Mouse (Mus musculus) MEL (cell line): ENCODE data around the gene Krtap5-4. TPM values are rescaled to one million over a fixed set of nuclear protein-coding genes. Genes with fewer than 3 reads are reported as not detected.
A peak's percentile ranks its signal among the peaks of the same experiment; 100 is the strongest.

Experiments used
- DNase-seq: peaks from one replicate; pipeline ENCODE4 v3.0.0; 2011; ENCODE audit warnings: low read depth, low spot score
- H3K27ac ChIP-seq: 2 replicates; pipeline ENCODE4 v1.5.1; 2012; ENCODE audit warnings: low read depth, mild to moderate bottlenecking, control low read depth, low read length, moderate library complexity; ENCODE audit not compliant: control insufficient read depth
- H3K27me3 ChIP-seq, 2 experiments: fragments of 150-350 bp in 1 of 2; sonication (generic) in 1 of 2; 2 replicates each; pipeline ENCODE4 v1.6.1; 2012; ENCODE audit warnings: low read length in 2 of 2, mild to moderate bottlenecking in 2 of 2, improper control_type of control experiment in 1 of 2, moderate library complexity in 1 of 2; ENCODE audit not compliant: insufficient read depth in 2 of 2, control insufficient read depth in 1 of 2
- H3K36me3 ChIP-seq, 2 experiments: 2 replicates each; pipeline ENCODE4 v1.6.1; 2012 to 2014; ENCODE audit warnings: low read length in 2 of 2, improper control_type of control experiment in 1 of 2, inconsistent platforms in 1 of 2, mild to moderate bottlenecking in 1 of 2; ENCODE audit not compliant: insufficient read depth in 2 of 2, control insufficient read depth in 1 of 2
- H3K4me1 ChIP-seq, 2 experiments: fragments of 150-350 bp in 1 of 2; sonication (generic) in 1 of 2; 2 replicates each; pipeline ENCODE4 v1.6.1; 2012; ENCODE audit warnings: low read length in 2 of 2, improper control_type of control experiment in 1 of 2, mild to moderate bottlenecking in 1 of 2; ENCODE audit not compliant: insufficient read depth in 2 of 2, control insufficient read depth in 1 of 2
- H3K4me3 ChIP-seq, 2 experiments: fragments of 150-350 bp in 1 of 2; sonication (generic) in 1 of 2; 2 replicates each; pipeline ENCODE4 v1.5.1; 2012; ENCODE audit warnings: low read depth in 2 of 2, low read length in 2 of 2, mild to moderate bottlenecking in 2 of 2, moderate library complexity in 2 of 2, control low read depth in 1 of 2, improper control_type of control experiment in 1 of 2; ENCODE audit not compliant: control insufficient read depth in 1 of 2, insufficient read depth in 1 of 2
- H3K79me2 ChIP-seq: 2 replicates; pipeline ENCODE4 v1.6.1; 2012; ENCODE audit warnings: mild to moderate bottlenecking, low read length, moderate library complexity; ENCODE audit not compliant: control insufficient read depth, poor library complexity, insufficient read depth
- H3K9ac ChIP-seq: 2 replicates; pipeline ENCODE4 v1.6.1; 2012; ENCODE audit warnings: low read depth, mild to moderate bottlenecking, control low read depth, low read length, moderate library complexity; ENCODE audit not compliant: control insufficient read depth, poor library complexity, severe bottlenecking
- H3K9me3 ChIP-seq: fragments of 150-350 bp; sonication (generic); replicated peaks from 2 replicates; pipeline ENCODE4 v1.6.1; 2012; ENCODE audit warnings: mild to moderate bottlenecking, low read length, improper control_type of control experiment, moderate library complexity; ENCODE audit not compliant: insufficient read depth
- BHLHE40 ChIP-seq: IDR thresholded peaks from 2 replicates; pipeline ENCODE4 v1.6.1; 2012; ENCODE audit warnings: low read depth, mild to moderate bottlenecking, inconsistent platforms, low read length, improper control_type of control experiment, borderline replicate concordance
- CHD2 ChIP-seq: IDR thresholded peaks from 2 replicates; pipeline ENCODE4 v1.6.1; 2011; ENCODE audit warnings: low read length, improper control_type of control experiment
- CTCF ChIP-seq, 3 experiments: IDR thresholded peaks in 2 of 3; conservative IDR thresholded peaks in 1 of 3; 2 replicates each; pipeline ENCODE4 v1.5.1; 2011 to 2012; ENCODE audit warnings: low read length in 3 of 3, low read depth in 2 of 3, mild to moderate bottlenecking in 2 of 3, improper control_type of control experiment in 1 of 3, inconsistent platforms in 1 of 3, mixed read lengths in 1 of 3, moderate library complexity in 1 of 3; ENCODE audit not compliant: control insufficient read depth in 1 of 3, insufficient read depth in 1 of 3, poor library complexity in 1 of 3, severe bottlenecking in 1 of 3
- ELF1 ChIP-seq: IDR thresholded peaks from 2 replicates; pipeline ENCODE4 v1.6.1; 2014; ENCODE audit warnings: low read depth, mild to moderate bottlenecking, inconsistent platforms, low read length, improper control_type of control experiment, moderate library complexity
- EP300 ChIP-seq, 2 experiments: IDR thresholded peaks; 2 replicates each; pipeline ENCODE4 v1.6.1; 2011; ENCODE audit warnings: improper control_type of control experiment in 2 of 2, low read length in 2 of 2, low read depth in 1 of 2, mild to moderate bottlenecking in 1 of 2
- ETS1 ChIP-seq: IDR thresholded peaks from 2 replicates; pipeline ENCODE4 v1.6.1; 2012; ENCODE audit warnings: low read depth, mild to moderate bottlenecking, inconsistent platforms, low read length, improper control_type of control experiment, moderate library complexity
- GABPA ChIP-seq: IDR thresholded peaks from 2 replicates; pipeline ENCODE4 v1.6.1; 2012; ENCODE audit warnings: low read depth, mild to moderate bottlenecking, inconsistent platforms, low read length, improper control_type of control experiment, moderate library complexity
- GATA1 ChIP-seq: IDR thresholded peaks from 2 replicates; pipeline ENCODE4 v1.6.1; 2011; ENCODE audit warnings: low read depth, low read length, improper control_type of control experiment
- HCFC1 ChIP-seq: IDR thresholded peaks from 2 replicates; pipeline ENCODE4 v1.6.1; 2012; ENCODE audit warnings: low read depth, mild to moderate bottlenecking, inconsistent platforms, low read length, improper control_type of control experiment, moderate library complexity
- KAT2A ChIP-seq: conservative IDR thresholded peaks from 2 replicates; pipeline ENCODE4 v1.6.1; 2012; ENCODE audit warnings: low read depth, low read length, improper control_type of control experiment, inconsistent platforms
- MAFK ChIP-seq: IDR thresholded peaks from 2 replicates; pipeline ENCODE4 v1.6.1; 2011; ENCODE audit warnings: low read depth, mild to moderate bottlenecking, low read length, improper control_type of control experiment, borderline replicate concordance
- MAX ChIP-seq: IDR thresholded peaks from 2 replicates; pipeline ENCODE4 v1.6.1; 2011; ENCODE audit warnings: low read length, improper control_type of control experiment
- MAZ ChIP-seq: IDR thresholded peaks from 2 replicates; pipeline ENCODE4 v1.6.1; 2012; ENCODE audit warnings: low read depth, mild to moderate bottlenecking, inconsistent platforms, low read length, improper control_type of control experiment
- MXI1 ChIP-seq: IDR thresholded peaks from 2 replicates; pipeline ENCODE4 v1.6.1; 2011; ENCODE audit warnings: mild to moderate bottlenecking, low read depth, low read length, improper control_type of control experiment
- MYB ChIP-seq: IDR thresholded peaks from 2 replicates; pipeline ENCODE4 v1.6.1; 2011; ENCODE audit warnings: mild to moderate bottlenecking, low read depth, low read length, improper control_type of control experiment
- MYC ChIP-seq: IDR thresholded peaks from 2 replicates; pipeline ENCODE4 v1.6.1; 2011; ENCODE audit warnings: low read depth, mild to moderate bottlenecking, low read length, improper control_type of control experiment, moderate library complexity
- NELFE ChIP-seq: IDR thresholded peaks from 2 replicates; pipeline ENCODE4 v1.6.1; 2011; ENCODE audit warnings: low read depth, low read length, improper control_type of control experiment
- POLR2A ChIP-seq, 2 experiments: IDR thresholded peaks; 2 replicates each; pipeline ENCODE4 v1.6.1; 2011 to 2012; ENCODE audit warnings: low read length in 2 of 2, mild to moderate bottlenecking in 2 of 2, control low read depth in 1 of 2, improper control_type of control experiment in 1 of 2, low read depth in 1 of 2, moderate library complexity in 1 of 2; ENCODE audit not compliant: control insufficient read depth in 1 of 2, insufficient read depth in 1 of 2, poor library complexity in 1 of 2
- RAD21 ChIP-seq: IDR thresholded peaks from 2 replicates; pipeline ENCODE4 v1.6.1; 2011; ENCODE audit warnings: mild to moderate bottlenecking, low read depth, low read length, improper control_type of control experiment
- SIN3A ChIP-seq: IDR thresholded peaks from 2 replicates; pipeline ENCODE4 v1.6.1; 2012; ENCODE audit warnings: low read length, improper control_type of control experiment, inconsistent platforms
- SMC3 ChIP-seq: IDR thresholded peaks from 2 replicates; pipeline ENCODE4 v1.6.1; 2011; ENCODE audit warnings: low read depth, low read length, improper control_type of control experiment
- TAL1 ChIP-seq: IDR thresholded peaks from 2 replicates; pipeline ENCODE4 v1.6.1; 2012; ENCODE audit warnings: mild to moderate bottlenecking, inconsistent platforms, low read length, moderate library complexity, mixed read lengths
- TBP ChIP-seq: IDR thresholded peaks from 2 replicates; pipeline ENCODE4 v1.8.0; 2011; ENCODE audit warnings: low read depth, low read length, improper control_type of control experiment
- TCF12 ChIP-seq: IDR thresholded peaks from 2 replicates; pipeline ENCODE4 v1.6.1; 2014; ENCODE audit warnings: low read depth, mild to moderate bottlenecking, inconsistent platforms, low read length, improper control_type of control experiment, moderate library complexity
- USF1 ChIP-seq: IDR thresholded peaks from 2 replicates; pipeline ENCODE4 v1.6.1; 2014; ENCODE audit warnings: low read depth, mild to moderate bottlenecking, inconsistent platforms, low read length, improper control_type of control experiment, moderate library complexity
- USF2 ChIP-seq, 2 experiments: IDR thresholded peaks; 2 replicates each; pipeline ENCODE4 v1.6.1; 2011 to 2012; ENCODE audit warnings: improper control_type of control experiment in 2 of 2, low read length in 2 of 2, borderline replicate concordance in 1 of 2, inconsistent platforms in 1 of 2, low read depth in 1 of 2, mild to moderate bottlenecking in 1 of 2; ENCODE audit not compliant: insufficient read depth in 1 of 2
- ZMIZ1 ChIP-seq: IDR thresholded peaks from 2 replicates; pipeline ENCODE4 v1.6.1; 2012; ENCODE audit warnings: low read depth, mild to moderate bottlenecking, inconsistent platforms, low read length, improper control_type of control experiment, moderate library complexity
- ZNF384 ChIP-seq: IDR thresholded peaks from 2 replicates; pipeline ENCODE4 v1.6.1; 2012; ENCODE audit warnings: low read depth, mild to moderate bottlenecking, inconsistent platforms, low read length, improper control_type of control experiment
- polyA plus RNA-seq, 2 experiments: library from polyadenylated mRNA; stranded (reverse) in 1 of 2; unstranded in 1 of 2; fragments of >175 nt in 1 of 2; fragments of >200 nt in 1 of 2; gene quantifications; 2 replicates each; pipeline versions ENCODE4 v1.2.1 to v1.2.4; 2012; ENCODE audit warnings: low replicate concordance in 2 of 2, low read depth in 1 of 2; ENCODE audit not compliant: insufficient read length in 2 of 2, insufficient read depth in 1 of 2, missing spikeins in 1 of 2
- total RNA-seq: library from RNA; depleted of rRNA; stranded (reverse); fragments of 300-350 nt; gene quantifications from 2 replicates; pipeline ENCODE4 v1.2.3, GENCODE M21; 2012

The Krtap5-4 gene
- total and polyA plus RNA-seq, 3 experiments = not detected

- Histone ChIP-seq H3K4me1 (peaks cover 34 to 40% of the 10 kb centered on the region in 2 experiments), H3K27ac (peak overlapping the region; percentile 91), H3K79me2 (no peaks in the 10 kb centered on the region), H3K36me3 (peaks cover 0 to 36% of the 10 kb centered on the region in 2 experiments; a peak in 2 of 4 replicates), H3K27me3 (no peaks in the 10 kb centered on the region), H3K4me3 (peak overlapping the region in 1 of 2 experiments; percentile 53; a peak in 3 of 4 replicates), H3K9ac (peak overlapping the region; percentile 48), H3K9me3 (no peaks in the 10 kb centered on the region)
- TF ChIP-seq GATA1 (peak; percentile 90), CTCF (IDR thresholded peaks at IDR 0.05 in 2 of 3, conservative IDR thresholded peaks at IDR 0.05 in 1 of 3; ENCODE audit: control insufficient read depth in 1 of 3, insufficient read depth in 1 of 3, low read depth in 2 of 3, low read length in 3 of 3, poor library complexity in 1 of 3, severe bottlenecking in 1 of 3) (no peak), MAFK (peak; percentile 23; the same call in 1 of the 2 replicates), MXI1 (peak; percentile 73), MYB (peak; percentile 39; the same call in 1 of the 2 replicates), GABPA (no peak), SIN3A (peak; percentile 77), ZMIZ1 (no peak), EP300 (IDR thresholded peaks at IDR 0.05; ENCODE audit: low read depth in 1 of 2, low read length in 2 of 2) (peak; percentile 49 to 74), USF1 (peak; percentile 99), TCF12 (peak; percentile 51), ZNF384 (no peak), BHLHE40 (peak; percentile 94), NELFE (peak; percentile 37; the same call in 1 of the 2 replicates), ETS1 (peak; percentile 85), ELF1 (0 out of 2 replicates have a peak, but pooled peaks have one; percentile 19), MAX (peak; percentile 98), TBP (0 out of 2 replicates have a peak, but pooled peaks have one; percentile 34), POLR2A (IDR thresholded peaks at IDR 0.05; ENCODE audit: control insufficient read depth in 1 of 2, insufficient read depth in 1 of 2, low read depth in 1 of 2, low read length in 2 of 2, poor library complexity in 1 of 2) (peak in 1 of 2 experiments; percentile 32; a peak in 1 of 4 replicates), USF2 (IDR thresholded peaks at IDR 0.05; ENCODE audit: borderline replicate concordance in 1 of 2, insufficient read depth in 1 of 2, low read depth in 1 of 2, low read length in 2 of 2) (peak; percentile 64 to 95)
- DNase-seq = peak; percentile 78
These were observed 48.2 kb downstream of the Krtap5-4 start for GRCm38 (mm10) chr7:142351569-142351968.

- H3K36me3 ChIP-seq = peaks cover 0 to 36% of the 10 kb centered on the region in 2 experiments; a peak in 2 of 4 replicates
- no peaks in the 10 kb centered on the region for H3K79me2 ChIP-seq
- H3K9ac ChIP-seq = peak overlapping the region; percentile 47
- peak overlapping the region in 1 of 2 experiments; percentile 12; a peak in 1 of 4 replicates for H3K4me3 ChIP-seq
- no peaks in the 10 kb centered on the region for H3K9me3 ChIP-seq
- H3K27ac ChIP-seq = peak overlapping the region; percentile 75
- no peaks in the 10 kb centered on the region; a peak in 1 of 4 replicates for H3K27me3 ChIP-seq
- DNase-seq = peak; percentile 82
- H3K4me1 ChIP-seq = peaks cover 34 to 36% of the 10 kb centered on the region in 2 experiments
- 0 out of 2 replicates have a peak, but pooled peaks have one; percentile 21 for TF ChIP-seq TBP
- TF ChIP-seq SIN3A = peak; percentile 91
- no peak for TF ChIP-seq MAZ
- peak; percentile 89 for TF ChIP-seq MYC
- peak; percentile 94 for TF ChIP-seq MXI1
- TF ChIP-seq TCF12 = peak; percentile 86
- peak; percentile 83 for TF ChIP-seq ETS1
- peak; percentile 30; the same call in 1 of the 2 replicates for TF ChIP-seq HCFC1
- TF ChIP-seq RAD21 = no peak
- peak; percentile 93 for TF ChIP-seq MAX
- peak in 1 of 2 experiments; percentile 56; a peak in 1 of 4 replicates for TF ChIP-seq USF2 (IDR thresholded peaks at IDR 0.05; ENCODE audit: borderline replicate concordance in 1 of 2, insufficient read depth in 1 of 2, low read depth in 1 of 2, low read length in 2 of 2)
- TF ChIP-seq BHLHE40 = peak; percentile 99
- TF ChIP-seq CHD2 = no peak
- TF ChIP-seq TAL1 = peak; percentile 60
- TF ChIP-seq GATA1 = peak; percentile 45; the same call in 1 of the 2 replicates
- TF ChIP-seq CTCF (IDR thresholded peaks at IDR 0.05 in 2 of 3, conservative IDR thresholded peaks at IDR 0.05 in 1 of 3; ENCODE audit: control insufficient read depth in 1 of 3, insufficient read depth in 1 of 3, low read depth in 2 of 3, low read length in 3 of 3, poor library complexity in 1 of 3, severe bottlenecking in 1 of 3) = no peak
- TF ChIP-seq NELFE = no peak; the same call in 1 of the 2 replicates
- TF ChIP-seq SMC3 = no peak
- peak in 1 of 2 experiments; percentile 31; a peak in 1 of 4 replicates for TF ChIP-seq POLR2A (IDR thresholded peaks at IDR 0.05; ENCODE audit: control insufficient read depth in 1 of 2, insufficient read depth in 1 of 2, low read depth in 1 of 2, low read length in 2 of 2, poor library complexity in 1 of 2)
- no peak for TF ChIP-seq KAT2A
These were observed 50.5 kb downstream of the Krtap5-4 start for GRCm38 (mm10) chr7:142353854-142354253.
